Mouse (Mus musculus) layer of hippocampus, adult 11-12 months (tissue): Measurements from ENCODE around the gene Clp1.

Source experiments
- DNase-seq: peaks from one replicate; pipeline ENCODE4 v3.0.0; 2022; ENCODE audit warnings: low spot score

Gene Clp1

GRCm38 (mm10) chr2:84727172-84727858 is at the start of gene Clp1:
TSS of gene Clp1 (minus strand) at chr2:84727350.
- peak; percentile 97 for DNase-seq

- DNase-seq = no peak
Observed at GRCm38 (mm10) chr2:84775665-84776064, 48.5 kb upstream of the Clp1 start.

- no peak for DNase-seq
Observed at GRCm38 (mm10) chr2:84775241-84775640, 48.1 kb upstream of the Clp1 start, which contains the start of gene Serping1. TSS of gene Serping1 (minus strand) at chr2:84775444.

- peak; percentile 18 for DNase-seq
Observed at GRCm38 (mm10) chr2:84774751-84775150, 47.6 kb upstream of the Clp1 start.

- no peak for DNase-seq
Observed at GRCm38 (mm10) chr2:84773195-84773594, 46.0 kb upstream of the Clp1 start.

GRCm38 (mm10) chr2:84772454-84772853 is 45.3 kb upstream of the Clp1 start:
- no peak for DNase-seq

- no peak for DNase-seq
Observed at GRCm38 (mm10) chr2:84770501-84770900, 43.4 kb upstream of the Clp1 start.

GRCm38 (mm10) chr2:84762818-84763217 is 35.7 kb upstream of the Clp1 start:
- DNase-seq = no peak

GRCm38 (mm10) chr2:84762295-84762694 is 35.1 kb upstream of the Clp1 start:
- DNase-seq = no peak

GRCm38 (mm10) chr2:84761840-84762239 is 34.7 kb upstream of the Clp1 start:
- no peak for DNase-seq

GRCm38 (mm10) chr2:84761309-84761708 is 34.2 kb upstream of the Clp1 start:
- no peak for DNase-seq

- DNase-seq = no peak
Observed at GRCm38 (mm10) chr2:84760777-84761176, 33.6 kb upstream of the Clp1 start.

GRCm38 (mm10) chr2:84758542-84759127 is 31.5 kb upstream of the Clp1 start:
- DNase-seq = peak; percentile 68

- no peak for DNase-seq
Observed at GRCm38 (mm10) chr2:84757026-84757682, 30.0 kb upstream of the Clp1 start.

GRCm38 (mm10) chr2:84756245-84756644 is 29.1 kb upstream of the Clp1 start:
- no peak for DNase-seq

GRCm38 (mm10) chr2:84750115-84750514 is 23.0 kb upstream of the Clp1 start:
- DNase-seq = no peak

GRCm38 (mm10) chr2:84744126-84744525 is 17.0 kb upstream of the Clp1 start:
- DNase-seq = no peak

- DNase-seq = peak; percentile 65
Observed at GRCm38 (mm10) chr2:84743561-84743960, 16.4 kb upstream of the Clp1 start, which contains the start of gene Gm19426. TSS of gene Gm19426 (minus strand) at chr2:84743655.

- no peak for DNase-seq
Observed at GRCm38 (mm10) chr2:84742451-84743283, 15.5 kb upstream of the Clp1 start.

GRCm38 (mm10) chr2:84741841-84742450 is 14.8 kb upstream of the Clp1 start:
- DNase-seq = no peak

GRCm38 (mm10) chr2:84740608-84741333 is 13.6 kb upstream of the Clp1 start:
- no peak for DNase-seq
